Comparison of ENCODE assay signal across 11 mouse cellular contexts in genomic region chr16:58136144-58136905, GRCm38 (mm10).
DNase-seq lines count a peak whose midpoint lies in the region.
"Had no signal": no experiment of that assay in that cellular context is flagged by ENCODE, and none has a peak within 500 bp of the region (broad histone marks: within the 10 kb centered on the region; RNA-seq: fewer than 3 reads in every experiment).

No protein-coding gene starts in this region.

- peak; percentile 77 to 84 for DNase-seq in cerebellum, postnatal 14 days
- no peak for DNase-seq in cerebellum, adult 9-10 months
- peak; percentile 27 to 43 for DNase-seq in right cerebral cortex, postnatal 10 days (ENCODE audit: low spot score in 2 of 2)
- DNase-seq in right cerebral cortex, postnatal 36 days (ENCODE audit: low spot score in 2 of 2): no peak
- DNase-seq in layer of hippocampus, postnatal 14 days (ENCODE audit: low spot score in 2 of 2): peak; percentile 4 to 50
- DNase-seq in urinary bladder, postnatal 14 days (ENCODE audit: low spot score): no peak
- DNase-seq in testis, postnatal 14 days (ENCODE audit: low spot score): no peak
- no peak for DNase-seq in B cell, adult 2 months
- DNase-seq: gastrocnemius, postnatal 10 days; heart, postnatal 14 days; lung, embryonic 14.5 days had no signal

Comparison
In these comparisons a context has a peak if more than half of its experiments do, and no peak if none do; other contexts are left out.
1. DNase-seq: peak in cerebellum, postnatal 14 days (2 of 2), right cerebral cortex, postnatal 10 days (2 of 2) and layer of hippocampus, postnatal 14 days (2 of 2); none in cerebellum, adult 9-10 months (single experiment), right cerebral cortex, postnatal 36 days (0 of 2), urinary bladder, postnatal 14 days (single experiment), testis, postnatal 14 days (single experiment) and B cell, adult 2 months (0 of 2).